Mouse (Mus musculus): ENCODE results near the gene Gatad2a. TPM values are rescaled to one million over a fixed set of nuclear protein-coding genes. Genes with fewer than 3 reads are reported as not detected.
A peak's percentile ranks its signal among the peaks of the same experiment; 100 is the strongest.

Gene Gatad2a
- polyA plus RNA-seq, 1 experiment from 2014 or later, result 54.8 TPM

DNA sequence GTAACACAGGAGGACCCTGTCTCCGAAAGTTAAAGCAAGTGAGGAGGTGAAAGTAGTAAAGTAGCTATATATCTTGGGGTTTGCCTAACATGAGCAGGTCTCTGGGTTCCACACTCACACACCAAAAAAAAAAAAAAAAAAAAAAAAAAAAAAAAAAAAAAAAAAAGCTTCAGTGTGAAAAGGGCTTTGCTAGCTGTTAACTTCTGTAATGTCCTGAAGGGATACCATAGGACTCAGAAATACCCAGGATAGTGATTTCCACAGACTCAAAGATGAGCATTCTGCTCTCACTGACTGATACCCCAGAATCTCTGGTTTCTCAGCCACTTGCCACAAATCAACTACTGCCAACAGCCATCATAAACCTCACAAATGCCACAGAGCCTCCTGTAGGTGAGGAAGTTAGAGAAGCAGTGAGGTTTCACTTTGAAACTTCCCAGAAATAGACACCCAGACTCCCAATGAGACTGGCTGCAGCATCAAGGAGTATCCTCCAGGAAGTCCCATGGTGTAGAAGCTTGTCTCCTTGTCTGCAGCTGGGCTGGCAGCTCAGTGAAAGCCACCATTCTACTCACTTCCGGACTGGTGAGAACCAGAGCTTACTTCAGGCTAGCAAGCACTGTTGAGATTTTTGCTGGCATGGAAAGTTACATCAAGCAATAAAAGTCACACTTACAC, 11.2 kb downstream of the Gatad2a start:
- 88% methylated on average over 2 of the region's 2 CpGs for WGBS
- ATAC-seq (ENCODE audit: low FRiP score), result no peak
- no peak overlapping the region for H3K9ac ChIP-seq

GRCm38 (mm10) chr8:69978456-69978855, 17.7 kb downstream of the Gatad2a start:
- Histone ChIP-seq H3K4me3 (no peak overlapping the region), H3K4me1 (peaks cover 4% of the 10 kb centered on the region; the same call in 1 of the 2 replicates), H3K4me2 (replicated peaks) (no peak overlapping the region), H3K36me3 (no peaks in the 10 kb centered on the region), H3K27me3 (no peaks in the 10 kb centered on the region), H3K9ac (no peak overlapping the region), H3K27ac (no peak overlapping the region), H3K9me3 (replicated peaks) (no peaks in the 10 kb centered on the region)
- ATAC-seq (ENCODE audit: low FRiP score), result no peak
- WGBS, result 95% methylated on average over 4 of the region's 4 CpGs

More for the DNA sequence above, 11.2 kb downstream of the Gatad2a start:
- H3K4me2 ChIP-seq (replicated peaks), result no peak overlapping the region
- no peaks in the 10 kb centered on the region for H3K27me3 ChIP-seq
- no peak overlapping the region for H3K27ac ChIP-seq
- H3K36me3 ChIP-seq, result no peaks in the 10 kb centered on the region
- H3K4me1 ChIP-seq, result no peaks in the 10 kb centered on the region
- no peaks in the 10 kb centered on the region for H3K9me3 ChIP-seq (replicated peaks)
- no peak overlapping the region for H3K4me3 ChIP-seq

- H3K27me3 ChIP-seq, result no peaks in the 10 kb centered on the region
- H3K9ac ChIP-seq, result peak overlapping the region; percentile 89
- H3K4me3 ChIP-seq, result peak overlapping the region; percentile 95
- no peaks in the 10 kb centered on the region for H3K9me3 ChIP-seq (replicated peaks)
- WGBS, result 34% methylated on average over 5 of the region's 5 CpGs
- H3K4me1 ChIP-seq, result peaks cover 33% of the 10 kb centered on the region
- H3K36me3 ChIP-seq, result no peaks in the 10 kb centered on the region
- no peak for ATAC-seq (ENCODE audit: low FRiP score)
- H3K27ac ChIP-seq, result peak overlapping the region; percentile 85
- peak overlapping the region; percentile 82 for H3K4me2 ChIP-seq (replicated peaks)
Measured at GRCm38 (mm10) chr8:69974806-69975205, 21.4 kb downstream of the Gatad2a start.

- Histone ChIP-seq H3K27ac (peak overlapping the region; percentile 85), H3K9ac (peak overlapping the region; percentile 89)
- peak; percentile 94 for ATAC-seq (ENCODE audit: low FRiP score)
Measured at GRCm38 (mm10) chr8:69974194-69974614, 22.0 kb downstream of the Gatad2a start.

GRCm38 (mm10) chr8:69973442-69974161, 22.6 kb downstream of the Gatad2a start:
- Histone ChIP-seq H3K36me3 (no peaks in the 10 kb centered on the region), H3K4me1 (peaks cover 33% of the 10 kb centered on the region), H3K9me3 (replicated peaks) (no peaks in the 10 kb centered on the region), H3K27me3 (no peaks in the 10 kb centered on the region), H3K27ac (peak overlapping the region; percentile 85), H3K4me3 (peak overlapping the region; percentile 95), H3K9ac (peak overlapping the region; percentile 89), H3K4me2 (replicated peaks) (peak overlapping the region; percentile 82)
- under 1% methylated on average over 42 of the region's 68 CpGs for WGBS
- ATAC-seq (ENCODE audit: low FRiP score), result peak; percentile 49

More at GRCm38 (mm10) chr8:69974194-69974614, 22.0 kb downstream of the Gatad2a start:
- Histone ChIP-seq H3K4me1 (peaks cover 33% of the 10 kb centered on the region), H3K27me3 (no peaks in the 10 kb centered on the region), H3K4me3 (peak overlapping the region; percentile 95), H3K9me3 (replicated peaks) (no peaks in the 10 kb centered on the region), H3K36me3 (no peaks in the 10 kb centered on the region), H3K4me2 (replicated peaks) (peak overlapping the region; percentile 82)
- 1% methylated on average over 41 of the region's 50 CpGs for WGBS

- Histone ChIP-seq H3K4me1 (peaks cover 33% of the 10 kb centered on the region), H3K9me3 (replicated peaks) (no peaks in the 10 kb centered on the region), H3K27ac (no peak overlapping the region), H3K4me2 (replicated peaks) (peak overlapping the region; percentile 82), H3K36me3 (no peaks in the 10 kb centered on the region), H3K4me3 (peak overlapping the region; percentile 95), H3K9ac (peak overlapping the region; percentile 89), H3K27me3 (no peaks in the 10 kb centered on the region)
- no peak for ATAC-seq (ENCODE audit: low FRiP score)
- WGBS, result 16% methylated on average over 7 of the region's 7 CpGs
Measured at GRCm38 (mm10) chr8:69973063-69973441, 23.1 kb downstream of the Gatad2a start.

DNA sequence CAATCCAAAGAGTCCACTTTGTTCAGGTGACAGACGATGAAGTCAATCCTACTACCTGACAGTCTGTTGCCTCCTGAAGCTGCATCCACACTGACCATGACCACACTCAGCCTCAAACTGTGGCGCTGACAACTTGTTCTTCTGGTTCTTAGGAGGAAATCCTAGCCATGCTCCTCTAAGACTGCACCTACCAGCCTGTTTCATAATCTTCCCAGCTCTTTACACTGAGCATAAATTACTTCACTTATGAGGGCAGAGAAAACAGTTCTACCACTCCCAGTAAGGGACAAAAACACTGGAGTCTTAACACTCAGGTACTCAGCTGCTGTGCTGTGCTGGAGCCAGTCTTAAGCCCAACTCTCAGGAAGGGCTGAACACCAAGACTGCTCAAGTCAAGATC, 25.3 kb downstream of the Gatad2a start:
- H3K27me3 ChIP-seq, result no peaks in the 10 kb centered on the region
- no peak for ATAC-seq (ENCODE audit: low FRiP score)
- 91% methylated on average over 2 of the region's 2 CpGs for WGBS
- no peaks in the 10 kb centered on the region for H3K36me3 ChIP-seq
- no peak overlapping the region for H3K9ac ChIP-seq
- H3K4me1 ChIP-seq, result peaks cover 33% of the 10 kb centered on the region
- no peak overlapping the region for H3K4me3 ChIP-seq
- H3K4me2 ChIP-seq (replicated peaks), result 0 out of 2 replicates have a peak overlapping the region, but pooled peaks have one; percentile 3
- H3K27ac ChIP-seq, result no peak overlapping the region
- H3K9me3 ChIP-seq (replicated peaks), result no peaks in the 10 kb centered on the region

GRCm38 (mm10) chr8:69967291-69967933, 28.8 kb downstream of the Gatad2a start:
- WGBS, result 90% methylated on average over 4 of the region's 4 CpGs
- no peaks in the 10 kb centered on the region for H3K36me3 ChIP-seq
- ATAC-seq (ENCODE audit: low FRiP score), result no peak
- no peak overlapping the region for H3K9ac ChIP-seq
- no peak overlapping the region for H3K27ac ChIP-seq
- H3K27me3 ChIP-seq, result no peaks in the 10 kb centered on the region
- H3K4me3 ChIP-seq, result no peak overlapping the region
- H3K4me1 ChIP-seq, result peaks cover 18% of the 10 kb centered on the region
- H3K4me2 ChIP-seq (replicated peaks), result no peak overlapping the region
- no peaks in the 10 kb centered on the region for H3K9me3 ChIP-seq (replicated peaks)

- ATAC-seq (ENCODE audit: low FRiP score), result no peak
- H3K9ac ChIP-seq, result no peak overlapping the region
- H3K4me2 ChIP-seq (replicated peaks), result no peak overlapping the region
- no peak overlapping the region for H3K27ac ChIP-seq
- H3K9me3 ChIP-seq (replicated peaks), result no peaks in the 10 kb centered on the region
- no peaks in the 10 kb centered on the region for H3K27me3 ChIP-seq
- H3K4me3 ChIP-seq, result no peak overlapping the region
- 0 out of 2 replicates have a peak, but pooled peaks cover 2% of the 10 kb centered on the region for H3K4me1 ChIP-seq
- H3K36me3 ChIP-seq, result no peaks in the 10 kb centered on the region
Measured at GRCm38 (mm10) chr8:69959241-69959640, 36.9 kb downstream of the Gatad2a start.

GRCm38 (mm10) chr8:69957879-69958278, 38.3 kb downstream of the Gatad2a start:
- H3K9ac ChIP-seq, result no peak overlapping the region
- H3K27ac ChIP-seq, result no peak overlapping the region
- no peak for ATAC-seq (ENCODE audit: low FRiP score)
- no peaks in the 10 kb centered on the region for H3K9me3 ChIP-seq (replicated peaks)
- H3K4me3 ChIP-seq, result no peak overlapping the region
- no peak overlapping the region for H3K4me2 ChIP-seq (replicated peaks)
- H3K27me3 ChIP-seq, result no peaks in the 10 kb centered on the region
- 0 out of 2 replicates have a peak, but pooled peaks cover 2% of the 10 kb centered on the region for H3K4me1 ChIP-seq
- no peaks in the 10 kb centered on the region for H3K36me3 ChIP-seq

- Histone ChIP-seq H3K4me3 (no peak overlapping the region), H3K36me3 (no peaks in the 10 kb centered on the region), H3K27ac (no peak overlapping the region), H3K27me3 (no peaks in the 10 kb centered on the region), H3K4me2 (replicated peaks) (no peak overlapping the region), H3K9ac (no peak overlapping the region), H3K4me1 (0 out of 2 replicates have a peak, but pooled peaks cover 2% of the 10 kb centered on the region), H3K9me3 (replicated peaks) (no peaks in the 10 kb centered on the region)
- 78% methylated on average over 1 of the region's 1 CpGs for WGBS
- no peak for ATAC-seq (ENCODE audit: low FRiP score)
Measured at GRCm38 (mm10) chr8:69957419-69957818, 38.8 kb downstream of the Gatad2a start.

DNA sequence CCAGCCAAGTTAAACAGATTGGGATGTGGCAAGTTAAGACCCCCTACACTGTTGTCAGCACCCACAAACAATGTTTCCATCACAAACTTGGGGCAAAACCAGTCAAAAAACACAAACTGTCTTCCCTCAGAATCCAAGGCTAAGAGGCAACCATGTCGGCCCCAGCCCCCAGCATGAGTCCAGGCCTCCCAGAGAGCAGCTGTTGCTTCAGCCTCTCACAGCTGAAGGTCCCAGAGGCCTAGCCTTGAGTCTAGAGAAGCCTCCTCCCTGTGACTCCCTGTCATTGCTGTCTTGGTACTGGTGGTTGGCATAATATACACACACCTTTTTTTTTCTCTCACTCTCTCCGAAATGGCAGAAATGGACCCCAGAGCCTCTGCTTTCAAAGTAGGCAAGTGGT, 39.5 kb downstream of the Gatad2a start:
- Histone ChIP-seq H3K4me3 (no peak overlapping the region), H3K9ac (no peak overlapping the region), H3K27me3 (no peaks in the 10 kb centered on the region), H3K27ac (no peak overlapping the region), H3K36me3 (no peaks in the 10 kb centered on the region), H3K9me3 (replicated peaks) (no peaks in the 10 kb centered on the region), H3K4me2 (replicated peaks) (no peak overlapping the region), H3K4me1 (0 out of 2 replicates have a peak, but pooled peaks cover 2% of the 10 kb centered on the region)
- no peak for ATAC-seq (ENCODE audit: low FRiP score)
- 75% methylated on average over 2 of the region's 2 CpGs for WGBS

All from hindbrain, embryonic 12.5 days (tissue).